Mouse (Mus musculus) E14TG2a.4 (cell line): ENCODE measurements around the gene Spef2.

Experiments
- CTCF ChIP-seq: conservative IDR thresholded peaks from 2 replicates; pipeline ENCODE4 v1.5.1; 2014; ENCODE audit warnings: low read length
- POU5F1 ChIP-seq: IDR thresholded peaks from 2 replicates; pipeline ENCODE4 v1.6.1; 2014; ENCODE audit warnings: low read length, borderline replicate concordance

GRCm38 (mm10) chr15:9714574-9715458 lies 33.9 kb downstream of the Spef2 start:
- TF ChIP-seq CTCF: no peak
- no peak for TF ChIP-seq POU5F1
